Mouse (Mus musculus) CH12.LX (cell line): ENCODE results near the gene Scn4a. TPM values are rescaled to one million over a fixed set of nuclear protein-coding genes. Genes with fewer than 3 reads are reported as not detected.

Source experiments
- DNase-seq: peaks from one replicate; pipeline ENCODE4 v3.0.0-alpha.2; 2013; ENCODE audit errors: extremely low read depth
- H3K27ac ChIP-seq: 2 replicates; pipeline ENCODE4 v1.5.1; 2012; ENCODE audit warnings: low read depth, mild to moderate bottlenecking, control low read depth, moderate library complexity; ENCODE audit not compliant: insufficient read depth
- H3K27me3 ChIP-seq: replicated peaks from 2 replicates; pipeline ENCODE3; 2012; ENCODE audit warnings: inconsistent platforms
- H3K36me3 ChIP-seq, 2 experiments: replicated peaks in 1 of 2; 2 replicates each; pipeline versions ENCODE3 to v1.6.1; 2012; ENCODE audit warnings: inconsistent platforms in 1 of 2, low read length in 1 of 2, mild to moderate bottlenecking in 1 of 2, mixed read lengths in 1 of 2, moderate library complexity in 1 of 2; ENCODE audit not compliant: control insufficient read depth in 1 of 2, insufficient read depth in 1 of 2
- H3K4me1 ChIP-seq, 2 experiments: 2 replicates each; pipeline ENCODE4 v1.6.1; 2012; ENCODE audit warnings: inconsistent platforms in 1 of 2, moderate library complexity in 1 of 2; ENCODE audit not compliant: insufficient read depth in 2 of 2, control insufficient read depth in 1 of 2
- H3K4me2 ChIP-seq: 2 replicates; pipeline ENCODE4 v1.6.1; 2012; ENCODE audit warnings: low read depth, mild to moderate bottlenecking, control low read depth; ENCODE audit not compliant: poor library complexity, insufficient read depth, severe bottlenecking
- H3K4me3 ChIP-seq, 3 experiments: fragments of 150-350 bp in 1 of 3; sonication (generic) in 1 of 3; replicated peaks in 1 of 3; 2 replicates each; pipeline versions ENCODE3 to v1.5.1; 2011 to 2012; ENCODE audit warnings: low read depth in 2 of 3, low read length in 2 of 3, mild to moderate bottlenecking in 2 of 3, moderate library complexity in 2 of 3, control low read depth in 1 of 3, improper control_type of control experiment in 1 of 3, inconsistent platforms in 1 of 3, mixed read lengths in 1 of 3; ENCODE audit not compliant: poor library complexity in 1 of 3
- H3K79me2 ChIP-seq: replicated peaks from 2 replicates; pipeline ENCODE4 v1.6.1; 2012; ENCODE audit warnings: mild to moderate bottlenecking, moderate library complexity; ENCODE audit not compliant: control insufficient read depth, poor library complexity, insufficient read depth, severe bottlenecking; ENCODE audit errors: extremely low read depth
- H3K9ac ChIP-seq: 2 replicates; pipeline ENCODE4 v1.6.1; 2012; ENCODE audit warnings: low read depth, mild to moderate bottlenecking, control low read depth, moderate library complexity; ENCODE audit not compliant: insufficient read depth
- H3K9me3 ChIP-seq: replicated peaks from 2 replicates; pipeline ENCODE3; 2012; ENCODE audit warnings: low read length, inconsistent platforms, mixed read lengths
- ETS1 ChIP-seq: conservative IDR thresholded peaks from 2 replicates; pipeline ENCODE4 v1.6.1; 2012; ENCODE audit warnings: low read depth, mild to moderate bottlenecking, inconsistent platforms, low read length, improper control_type of control experiment, moderate library complexity
- JUN ChIP-seq: IDR thresholded peaks from 2 replicates; pipeline ENCODE4 v1.6.1; 2011; ENCODE audit warnings: low read depth, mild to moderate bottlenecking, low read length, improper control_type of control experiment, moderate library complexity; ENCODE audit not compliant: insufficient read depth
- JUND ChIP-seq: conservative IDR thresholded peaks from 2 replicates; pipeline ENCODE4 v1.6.1; 2011; ENCODE audit warnings: low read depth, low read length, improper control_type of control experiment
- KAT2A ChIP-seq: IDR thresholded peaks from 2 replicates; pipeline ENCODE4 v1.6.1; 2012; ENCODE audit warnings: low read length, improper control_type of control experiment, inconsistent platforms; ENCODE audit not compliant: insufficient replicate concordance
- MAFK ChIP-seq: IDR thresholded peaks from 2 replicates; pipeline ENCODE4 v1.6.1; 2011; ENCODE audit warnings: low read length, improper control_type of control experiment; ENCODE audit not compliant: insufficient replicate concordance
- MAX ChIP-seq: IDR thresholded peaks from 2 replicates; pipeline ENCODE4 v1.6.1; 2011; ENCODE audit warnings: low read length, improper control_type of control experiment
- MEF2A ChIP-seq: IDR thresholded peaks from 2 replicates; pipeline ENCODE4 v1.6.1; 2014; ENCODE audit warnings: low read depth, mild to moderate bottlenecking, inconsistent platforms, low read length, improper control_type of control experiment, borderline replicate concordance
- MXI1 ChIP-seq: IDR thresholded peaks from 2 replicates; pipeline ENCODE4 v1.6.1; 2011; ENCODE audit warnings: mild to moderate bottlenecking, low read depth, low read length, improper control_type of control experiment
- MYC ChIP-seq: IDR thresholded peaks from 2 replicates; pipeline ENCODE4 v1.6.1; 2011; ENCODE audit warnings: low read depth, mild to moderate bottlenecking, improper control_type of control experiment, low read length
- NELFE ChIP-seq: IDR thresholded peaks from 2 replicates; pipeline ENCODE4 v1.6.1; 2011; ENCODE audit warnings: low read depth, low read length, improper control_type of control experiment
- NRF1 ChIP-seq: IDR thresholded peaks from 2 replicates; pipeline ENCODE4 v1.6.1; 2014; ENCODE audit warnings: low read depth, mild to moderate bottlenecking, inconsistent platforms, low read length, improper control_type of control experiment, moderate library complexity
- PAX5 ChIP-seq: IDR thresholded peaks from 2 replicates; pipeline ENCODE4 v1.6.1; 2012; ENCODE audit warnings: low read length, inconsistent platforms, mixed read lengths
- POLR2A ChIP-seq: IDR thresholded peaks from 2 replicates; pipeline ENCODE4 v1.6.1; 2011; ENCODE audit warnings: low read depth, mild to moderate bottlenecking, improper control_type of control experiment, low read length
- POLR2AphosphoS2 ChIP-seq: IDR thresholded peaks from 2 replicates; pipeline ENCODE4 v1.6.1; 2011; ENCODE audit warnings: low read depth, low read length, improper control_type of control experiment
- RCOR1 ChIP-seq: conservative IDR thresholded peaks from 2 replicates; pipeline ENCODE4 v1.6.1; 2012; ENCODE audit warnings: low read depth, mild to moderate bottlenecking, inconsistent platforms, low read length, improper control_type of control experiment
- SIN3A ChIP-seq: IDR thresholded peaks from 2 replicates; pipeline ENCODE4 v1.6.1; 2012; ENCODE audit warnings: low read length, improper control_type of control experiment, inconsistent platforms
- SMC3 ChIP-seq: IDR thresholded peaks from 2 replicates; pipeline ENCODE4 v1.6.1; 2011; ENCODE audit warnings: low read depth, low read length, improper control_type of control experiment
- UBTF ChIP-seq: IDR thresholded peaks from 2 replicates; pipeline ENCODE4 v1.6.1; 2012; ENCODE audit warnings: low read depth, mild to moderate bottlenecking, inconsistent platforms, low read length, improper control_type of control experiment, moderate library complexity
- ZC3H11A ChIP-seq: IDR thresholded peaks from 2 replicates; pipeline ENCODE4 v1.6.1; 2012; ENCODE audit warnings: low read depth, mild to moderate bottlenecking, inconsistent platforms, low read length, improper control_type of control experiment
- ZNF384 ChIP-seq: IDR thresholded peaks from 2 replicates; pipeline ENCODE4 v1.6.1; 2012; ENCODE audit warnings: low read depth, low read length, improper control_type of control experiment, inconsistent platforms
- dilution Hi-C: fragments of 300-500 bp; cut with MboI; formaldehyde crosslinking; loops from 2 replicates; pipeline ENCODE4 v1.14.3; 2020; ENCODE audit warnings: low sequenced_read_pairs; ENCODE audit not compliant: extremely low pct_unique_long_range_greater_than_20kb, extremely low pct_ligation_motif_present
- in situ Hi-C: fragments of 300-500 bp; cut with MboI; formaldehyde crosslinking; loops from 3 replicates; pipeline ENCODE4 v1.14.3; 2019; ENCODE audit warnings: low sequenced_read_pairs, low pct_ligation_motif_present, low pct_unique_long_range_greater_than_20kb, mixed read lengths
- polyA plus RNA-seq: library from polyadenylated mRNA; unstranded; fragments of >175 nt; gene quantifications from 2 replicates; pipeline ENCODE4 v1.2.1, GENCODE M21; 2012; ENCODE audit warnings: low read depth; ENCODE audit not compliant: insufficient read length
- total RNA-seq, 2 experiments: library from RNA; depleted of rRNA; stranded (reverse); fragments of 300-350 nt in 1 of 2; fragments of >200 nt in 1 of 2; gene quantifications; 2 replicates each; pipeline ENCODE4 v1.2.3; 2012 to 2014

Scn4a gene
- total and polyA plus RNA-seq, 3 experiments, result 0.55 to 0.97 (median 0.64) TPM

GRCm38 (mm10) chr11:106386409-106386808, 33.3 kb upstream of the Scn4a start:
- no peaks in the 10 kb centered on the region for H3K27me3 ChIP-seq
- H3K9me3 ChIP-seq, result no peaks in the 10 kb centered on the region
- H3K79me2 ChIP-seq, result no peaks in the 10 kb centered on the region; the same call in 1 of the 2 replicates
- peak overlapping the region; percentile 94 for H3K4me2 ChIP-seq
- peaks cover 7 to 32% of the 10 kb centered on the region in 2 experiments; a peak in 3 of 4 replicates for H3K4me1 ChIP-seq
- peaks cover 7 to 49% of the 10 kb centered on the region in 2 experiments for H3K36me3 ChIP-seq
- dilution Hi-C loops, result no loop called here
- TF ChIP-seq SIN3A, result peak; percentile 7; the same call in 1 of the 2 replicates
- no peak for TF ChIP-seq ZC3H11A
- no peak for TF ChIP-seq NRF1
- 0 out of 2 replicates have a peak, but pooled peaks have one; percentile 13 for TF ChIP-seq MXI1
- no peak for TF ChIP-seq JUN
- TF ChIP-seq JUND, result no peak
- peak overlapping the region; percentile 39 to 93 (median 70) for H3K4me3 ChIP-seq
- DNase-seq, result no peak
- in situ Hi-C loops, result no loop called here
- no peak overlapping the region; the same call in 1 of the 2 replicates for H3K27ac ChIP-seq
- H3K9ac ChIP-seq, result peak overlapping the region; percentile 97

DNA sequence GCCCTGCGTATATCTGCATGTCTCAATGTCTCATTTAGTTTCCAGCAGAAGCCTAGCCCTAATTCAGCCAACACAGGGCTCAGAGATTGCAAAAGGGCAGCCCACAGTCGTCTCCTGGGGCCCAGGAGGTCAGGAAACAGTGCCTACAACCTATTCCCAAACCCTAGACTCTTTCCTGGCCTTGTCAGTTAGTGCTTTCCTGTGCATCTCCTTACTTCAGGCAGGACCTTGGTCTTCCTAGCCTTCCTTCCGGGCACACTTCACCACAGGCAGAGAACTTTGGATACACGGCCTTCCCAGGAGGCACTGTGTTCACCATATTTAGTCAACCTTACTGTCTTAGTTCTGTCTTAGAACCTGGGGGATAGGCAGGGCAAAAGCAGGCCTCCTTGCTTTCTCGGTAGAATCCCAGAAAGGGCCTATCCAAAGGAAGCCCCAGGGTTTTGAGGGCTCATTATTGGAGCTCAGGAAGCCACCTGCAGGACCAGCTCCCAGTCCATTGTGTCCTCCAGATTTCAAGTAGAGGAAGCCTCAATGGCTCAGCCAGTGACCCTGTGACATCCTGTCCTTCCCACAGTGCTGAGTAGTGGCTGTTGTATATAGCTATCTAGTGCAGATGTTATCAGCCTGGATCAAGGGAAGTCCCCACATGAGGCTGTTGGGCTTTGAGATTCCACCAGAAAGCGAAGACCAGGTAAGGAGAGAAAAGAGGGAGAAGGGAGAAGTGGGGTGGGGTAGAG, 30.1 kb upstream of the Scn4a start:
- DNase-seq, result no peak
- Histone ChIP-seq H3K4me1 (peaks cover 5 to 22% of the 10 kb centered on the region in 2 experiments; a peak in 3 of 4 replicates), H3K27me3 (no peaks in the 10 kb centered on the region), H3K36me3 (peaks cover 30 to 57% of the 10 kb centered on the region in 2 experiments), H3K4me2 (no peak overlapping the region), H3K9ac (no peak overlapping the region), H3K27ac (no peak overlapping the region), H3K79me2 (no peaks in the 10 kb centered on the region; the same call in 1 of the 2 replicates), H3K4me3 (no peak overlapping the region), H3K9me3 (no peaks in the 10 kb centered on the region)
- TF ChIP-seq PAX5, result no peak
- TF ChIP-seq POLR2A, result no peak
- TF ChIP-seq MAFK, result no peak
- no peak for TF ChIP-seq MAX
- no peak for TF ChIP-seq SMC3
- no peak for TF ChIP-seq RCOR1
- no peak for TF ChIP-seq SIN3A
- no peak for TF ChIP-seq ZC3H11A
- TF ChIP-seq ZNF384, result no peak
- no peak for TF ChIP-seq POLR2AphosphoS2
- no peak for TF ChIP-seq NRF1
- TF ChIP-seq MYC, result no peak
- TF ChIP-seq MEF2A, result no peak
- no peak for TF ChIP-seq NELFE
- no peak for TF ChIP-seq KAT2A
- no peak for TF ChIP-seq ETS1
- no peak for TF ChIP-seq UBTF
- in situ Hi-C loops, result no loop called here
- dilution Hi-C loops, result no loop called here
